Mouse (Mus musculus): ENCODE measurements around the gene Lhx9. TPM values are rescaled to one million over a fixed set of nuclear protein-coding genes. Genes with fewer than 3 reads are reported as not detected.

Lhx9 gene
- under 1 TPM; 0.18 TPM for total RNA-seq (2021)
- long read RNA-seq, experiment 1, result 0 reads
- long read RNA-seq, experiment 2, result 0 reads

- peak; percentile 30 for DNase-seq
These were observed at the start of gene Lhx9 for GRCm38 (mm10) chr1:138848511-138849109. Lhx9 (minus strand) TSS chr1:138848577.

GRCm38 (mm10) chr1:138896088-138896487 is 47.7 kb upstream of the Lhx9 start:
- DNase-seq, result no peak

- no peak for DNase-seq
These were observed 29.3 kb upstream of the Lhx9 start for GRCm38 (mm10) chr1:138877470-138878254.

GRCm38 (mm10) chr1:138876371-138877045 is 28.1 kb upstream of the Lhx9 start:
- DNase-seq, result no peak

- peak; percentile 94 for DNase-seq
These were observed 7.9 kb upstream of the Lhx9 start, which contains the start of gene 2310009B15Rik for GRCm38 (mm10) chr1:138856101-138856950. 2310009B15Rik (minus strand) TSS chr1:138856852.

GRCm38 (mm10) chr1:138850823-138851222 is 2.4 kb upstream of the Lhx9 start:
- no peak for DNase-seq

- no peak for DNase-seq
These were observed 1.8 kb upstream of the Lhx9 start for GRCm38 (mm10) chr1:138850161-138850539.

GRCm38 (mm10) chr1:138849531-138850160 is 1.3 kb upstream of the Lhx9 start:
- DNase-seq, result no peak

GRCm38 (mm10) chr1:138848026-138848425 is 351 bp downstream of the Lhx9 start:
- no peak for DNase-seq

- DNase-seq, result no peak
These were observed 1.2 kb downstream of the Lhx9 start for GRCm38 (mm10) chr1:138847146-138847545.

- no peak for DNase-seq
These were observed 1.8 kb downstream of the Lhx9 start for GRCm38 (mm10) chr1:138846581-138846980.

- no peak for DNase-seq
These were observed 2.2 kb downstream of the Lhx9 start for GRCm38 (mm10) chr1:138846131-138846530.

GRCm38 (mm10) chr1:138845481-138845880 is 2.9 kb downstream of the Lhx9 start:
- no peak for DNase-seq

GRCm38 (mm10) chr1:138844166-138844565 is 4.2 kb downstream of the Lhx9 start:
- no peak for DNase-seq

- peak; percentile 21 for DNase-seq
These were observed 4.9 kb downstream of the Lhx9 start for GRCm38 (mm10) chr1:138843361-138844091.

GRCm38 (mm10) chr1:138842756-138843155 is 5.6 kb downstream of the Lhx9 start:
- DNase-seq, result no peak

- DNase-seq, result no peak
These were observed 6.1 kb downstream of the Lhx9 start for GRCm38 (mm10) chr1:138842315-138842714.

GRCm38 (mm10) chr1:138841306-138842095 is 6.9 kb downstream of the Lhx9 start:
- peak; percentile 41 for DNase-seq

GRCm38 (mm10) chr1:138840440-138841305 is 7.7 kb downstream of the Lhx9 start:
- no peak for DNase-seq

Measured in adrenal gland, postnatal 10 days (tissue).